9 mouse cellular contexts compared by ENCODE assay signal in the genomic region with DNA sequence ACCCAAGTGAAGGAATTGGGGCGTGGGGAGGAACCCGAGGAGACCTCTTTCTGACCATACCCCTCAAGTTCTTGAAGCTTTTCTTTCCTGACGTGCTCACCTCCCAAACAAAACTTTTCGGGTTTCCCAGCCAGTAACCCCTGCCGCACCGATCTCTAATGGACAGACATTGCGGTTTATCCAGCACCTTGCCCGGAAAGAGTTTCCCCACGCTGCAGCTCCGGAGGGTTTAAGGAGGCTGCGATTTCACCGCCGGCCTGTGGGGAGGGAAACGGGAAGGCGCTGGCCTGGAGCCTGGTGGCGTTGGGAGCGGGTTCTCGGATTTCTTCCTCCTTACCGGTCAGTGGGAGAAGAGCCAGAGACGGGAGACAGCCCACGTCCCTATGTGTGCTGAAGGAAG. TPM values are rescaled to one million over a fixed set of nuclear protein-coding genes. Genes with fewer than 3 reads are reported as not detected.
DNase-seq lines count a peak whose midpoint lies in the region; ATAC-seq lines count a peak whose summit lies in the region.
"Had no signal": no experiment of that assay in that cellular context is flagged by ENCODE, and none has a peak within 500 bp of the region (broad histone marks: within the 10 kb centered on the region; RNA-seq: fewer than 3 reads in every experiment).

No protein-coding gene starts in this region.

- peak overlapping the region; percentile 38 for H3K4me3 ChIP-seq in megakaryocyte, embryonic 14.5 days (replicated peaks)
- H3K4me3 ChIP-seq in intestine, embryonic 15.5 days (replicated peaks) = peak overlapping the region; percentile 20; the same call in 1 of the 2 replicates
- H3K4me3 ChIP-seq in neural tube, embryonic 15.5 days (replicated peaks) = peak overlapping the region; percentile 14

- peaks cover 97% of the 10 kb centered on the region for H3K27me3 ChIP-seq in megakaryocyte, embryonic 14.5 days (replicated peaks)
- peaks cover 96% of the 10 kb centered on the region for H3K27me3 ChIP-seq in intestine, embryonic 15.5 days (replicated peaks)
- H3K27me3 ChIP-seq in neural tube, embryonic 15.5 days (replicated peaks) = peaks cover 91% of the 10 kb centered on the region

- peaks cover 9% of the 10 kb centered on the region for H3K4me1 ChIP-seq in megakaryocyte, embryonic 14.5 days
- H3K4me1 ChIP-seq in intestine, embryonic 15.5 days (replicated peaks) = 0 out of 2 replicates have a peak, but pooled peaks cover 3% of the 10 kb centered on the region
- 0 out of 2 replicates have a peak, but pooled peaks cover 5% of the 10 kb centered on the region for H3K4me1 ChIP-seq in neural tube, embryonic 15.5 days

- DNase-seq in adrenal gland, postnatal 14 days = peak; percentile 40
- no peak for DNase-seq in adrenal gland, adult 18-20 months (ENCODE audit: low spot score in 2 of 2)
- no peak for DNase-seq in right cerebral cortex, adult 2 months (ENCODE audit: low spot score in 2 of 2)
- no peak for DNase-seq in cerebellum, postnatal 4 days (ENCODE audit: low spot score in 2 of 2)

- H3K27ac ChIP-seq in intestine, embryonic 15.5 days = no peak overlapping the region
- H3K27ac ChIP-seq in neural tube, embryonic 15.5 days (replicated peaks) = no peak overlapping the region

- under 1% methylated on average over 21 of the region's 21 CpGs for WGBS in intestine, embryonic 15.5 days
- under 1% methylated on average over 21 of the region's 21 CpGs for WGBS in neural tube, embryonic 15.5 days

- H3K9me3 ChIP-seq in megakaryocyte, embryonic 14.5 days = peaks cover 4% of the 10 kb centered on the region; the same call in 1 of the 2 replicates
- H3K9me3 ChIP-seq in intestine, embryonic 15.5 days = no peaks in the 10 kb centered on the region
- H3K9me3 ChIP-seq in neural tube, embryonic 15.5 days (replicated peaks) = no peaks in the 10 kb centered on the region

- H3K36me3 ChIP-seq in megakaryocyte, embryonic 14.5 days (replicated peaks; ENCODE audit: low read length) = no peaks in the 10 kb centered on the region
- no peaks in the 10 kb centered on the region for H3K36me3 ChIP-seq in intestine, embryonic 15.5 days
- H3K36me3 ChIP-seq in neural tube, embryonic 15.5 days = no peaks in the 10 kb centered on the region

- no peak for ATAC-seq in megakaryocyte, adult 5-6 weeks (ENCODE audit: poor library complexity, severe bottlenecking)
- no peak for ATAC-seq in intestine, embryonic 15.5 days
- no peak for ATAC-seq in neural tube, embryonic 15.5 days (ENCODE audit: low FRiP score)

- peak overlapping the region; percentile 41 for H3K4me2 ChIP-seq in intestine, embryonic 15.5 days (replicated peaks)
- peak overlapping the region; percentile 34 for H3K4me2 ChIP-seq in neural tube, embryonic 15.5 days

- H3K9ac ChIP-seq in intestine, embryonic 15.5 days = no peak overlapping the region
- H3K9ac ChIP-seq in neural tube, embryonic 15.5 days (replicated peaks) = no peak overlapping the region

RNA-seq across cellular contexts. Expression of gene En1, which starts 5.9 kb away (rescaled TPM):
- not detected in 2 replicates for total RNA-seq in adrenal gland, postnatal 14 days (2021)
- not detected for total RNA-seq in adrenal gland, adult 18-20 months (2021)
- polyA plus RNA-seq in megakaryocyte, embryonic 14.5 days (2012; ENCODE audit: insufficient read depth, low replicate concordance) = not detected in 2 replicates
- not detected in 2 replicates for total RNA-seq in megakaryocyte, adult 5-6 weeks (2015)
- not detected in 2 replicates for total RNA-seq in megakaryocyte, adult 5-6 weeks (2017)
- not detected in 2 replicates for polyA plus RNA-seq in intestine, embryonic 15.5 days (2015; fragmentation: Nextera tagmentation; extraction: Ambion mirVana)
- polyA plus RNA-seq in neural tube, embryonic 15.5 days (2015; fragmentation: Nextera tagmentation; extraction: Ambion mirVana) = 1.0 and 1.2 TPM in 2 replicates
- polyA plus RNA-seq: cortical plate, adult 2 months had no signal
